Mouse (Mus musculus) testis, postnatal 14 days (tissue): ENCODE data around the gene Dnah14.
A peak's percentile ranks its signal among the peaks of the same experiment; 100 is the strongest.
"Not testable (repeated sequence)": the region's sequence is repeated elsewhere in the genome, so short reads cannot be mapped to it uniquely, and the experiment has no call there.

Experiments
- DNase-seq: peaks from one replicate; pipeline ENCODE4 v3.0.0; 2021; ENCODE audit warnings: low spot score

Dnah14 gene

DNA sequence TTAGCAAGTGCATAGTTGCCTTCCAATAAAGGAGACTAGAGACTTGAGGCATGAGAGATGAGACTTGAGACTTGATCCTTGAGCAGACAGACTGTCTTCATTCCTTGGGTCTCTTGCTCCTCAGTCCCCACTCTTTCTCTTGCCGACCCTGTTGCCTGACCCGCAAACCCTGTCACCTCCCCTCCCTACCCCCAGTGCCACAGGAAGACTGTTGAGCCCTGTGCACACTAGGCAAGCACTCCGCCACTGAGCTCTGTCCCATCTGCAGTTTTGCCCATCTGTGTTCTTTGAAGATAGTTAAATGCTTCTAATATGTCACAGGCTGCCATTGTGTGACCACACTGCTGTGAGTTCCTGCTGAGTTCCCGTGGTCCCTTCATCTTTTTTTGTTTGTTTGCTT is 23.0 kb downstream of the Dnah14 start:
- no peak for DNase-seq

DNA sequence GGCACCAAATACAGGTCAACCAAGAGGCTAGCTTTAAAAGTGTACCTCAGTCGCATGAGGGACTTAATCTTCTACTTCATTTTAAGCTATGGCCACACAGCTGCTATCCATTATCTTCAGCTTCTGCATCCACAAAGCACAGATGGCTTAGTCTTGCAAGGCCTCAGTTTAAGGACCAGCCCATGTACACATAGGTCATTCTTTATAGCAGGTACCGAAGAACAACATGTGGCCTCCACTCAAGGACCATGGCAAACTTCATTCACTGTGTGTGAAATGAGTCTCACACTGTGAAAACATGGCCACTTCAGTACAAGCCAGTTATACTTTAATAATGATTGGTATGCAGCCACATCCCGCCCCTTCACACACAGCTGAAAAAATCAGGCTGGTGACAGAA is 34.8 kb downstream of the Dnah14 start:
- no peak for DNase-seq

DNA sequence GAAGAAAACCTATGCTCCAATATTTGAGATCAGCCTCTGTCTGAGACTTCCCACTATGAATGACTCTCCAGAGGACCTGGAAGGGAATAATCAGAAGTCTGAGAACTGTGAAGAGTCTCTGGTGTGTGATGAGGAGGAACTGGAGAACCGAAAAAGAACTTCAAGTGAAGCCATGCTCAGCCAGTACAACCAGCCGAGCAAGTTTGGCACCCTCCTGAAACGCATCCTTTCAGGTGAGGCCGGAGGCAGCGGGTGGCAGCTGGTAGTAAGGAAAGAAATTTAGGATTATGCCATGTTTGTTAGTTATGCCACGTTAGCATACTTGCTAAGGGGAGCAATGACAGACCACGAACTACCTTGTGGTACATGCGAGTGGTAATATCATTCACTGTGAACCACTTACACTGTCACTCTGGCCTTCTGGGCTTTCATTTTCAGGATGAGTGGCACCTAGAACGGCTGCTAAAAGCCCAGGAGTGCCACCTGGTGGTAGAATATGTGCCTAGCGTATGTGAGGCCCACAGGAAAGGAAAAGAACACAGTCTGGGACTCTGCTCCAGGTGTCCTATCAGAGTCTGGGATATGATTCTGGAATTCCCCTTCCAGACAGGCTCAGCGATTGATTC is 39.6 kb downstream of the Dnah14 start:
- peak; percentile 10 for DNase-seq

DNA sequence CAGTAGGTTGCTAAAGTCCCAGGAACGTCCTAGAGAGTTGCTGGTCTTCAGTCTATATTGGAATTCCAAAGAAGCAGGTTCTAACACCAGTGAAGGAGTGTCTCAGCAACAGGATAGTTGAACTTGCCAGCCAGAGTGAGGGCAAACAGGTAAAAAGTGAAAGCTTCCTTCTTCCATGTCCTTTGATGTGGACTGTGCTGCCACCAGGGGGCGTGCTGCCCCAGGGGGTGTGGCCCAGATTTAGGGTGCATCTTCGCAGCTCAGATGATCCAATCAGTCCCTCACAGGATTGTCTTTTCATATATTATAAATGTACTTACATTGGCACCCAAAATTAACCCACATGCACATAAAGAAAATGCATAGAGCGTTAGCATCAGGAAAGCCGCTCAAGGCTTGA is 41.0 kb downstream of the Dnah14 start:
- no peak for DNase-seq

DNA sequence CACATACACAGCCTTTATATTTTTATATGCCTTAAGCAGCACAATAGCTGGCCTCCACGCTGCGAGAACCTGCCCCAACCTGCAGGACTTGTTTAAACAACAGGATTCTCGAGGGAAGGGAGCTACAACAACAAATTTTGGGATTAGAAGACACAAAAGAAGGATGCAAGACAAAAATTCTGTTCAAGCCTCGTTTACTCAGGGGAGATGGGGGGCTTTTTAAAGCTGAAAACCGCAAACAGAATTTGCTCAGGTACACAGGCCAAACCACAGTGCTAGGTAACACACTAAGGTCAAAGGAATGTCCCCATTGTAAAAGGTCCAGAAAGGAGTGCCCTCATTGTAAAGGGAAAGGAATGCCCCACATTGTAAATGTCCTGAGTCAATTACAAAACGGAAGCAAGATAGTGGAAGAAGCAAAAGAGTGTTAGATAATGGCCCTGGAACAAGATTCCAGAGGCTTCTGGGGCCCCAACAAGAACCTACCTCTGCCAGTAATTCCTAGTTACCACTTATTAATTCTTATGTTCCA is 46.9 kb downstream of the Dnah14 start:
- DNase-seq = no peak

DNA sequence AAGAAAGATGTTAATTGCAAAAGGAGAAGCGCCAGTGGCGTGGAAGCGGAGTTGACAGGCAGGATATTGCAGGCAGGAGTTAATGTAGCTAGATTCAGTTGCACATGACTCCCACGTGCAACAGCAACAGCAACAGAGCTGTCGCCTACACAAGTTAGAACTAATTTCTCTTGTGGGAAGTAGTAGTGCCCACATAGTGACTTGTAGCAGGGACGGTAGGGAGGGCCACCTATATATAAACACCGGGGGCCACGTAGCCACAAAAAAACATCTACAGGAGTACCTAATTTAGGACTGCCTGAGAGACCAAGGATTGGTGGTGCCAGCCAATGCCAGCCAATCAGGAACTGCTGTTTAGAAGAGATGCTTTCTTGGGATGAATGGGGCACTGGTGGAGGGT is 48.5 kb downstream of the Dnah14 start:
- DNase-seq = no peak

DNA sequence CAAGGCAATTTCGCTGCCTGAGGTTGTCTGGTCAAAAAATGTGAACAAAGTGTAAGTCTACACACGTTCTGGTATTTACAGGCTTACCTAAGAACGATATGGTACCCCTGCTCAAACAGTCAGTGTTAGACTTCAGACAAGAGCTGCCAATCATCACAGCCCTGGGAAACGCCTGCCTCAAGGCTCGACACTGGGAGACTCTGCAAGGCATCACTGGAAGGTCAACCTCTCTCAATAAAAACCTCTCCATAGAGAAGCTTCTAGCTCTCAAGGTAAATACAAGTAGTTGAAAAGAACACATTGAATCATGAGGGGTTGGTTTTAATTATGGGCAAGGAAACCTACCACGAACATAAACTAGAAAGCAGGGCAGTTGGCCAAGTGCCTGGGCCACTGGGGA is 51.9 kb downstream of the Dnah14 start:
- no peak for DNase-seq

DNA sequence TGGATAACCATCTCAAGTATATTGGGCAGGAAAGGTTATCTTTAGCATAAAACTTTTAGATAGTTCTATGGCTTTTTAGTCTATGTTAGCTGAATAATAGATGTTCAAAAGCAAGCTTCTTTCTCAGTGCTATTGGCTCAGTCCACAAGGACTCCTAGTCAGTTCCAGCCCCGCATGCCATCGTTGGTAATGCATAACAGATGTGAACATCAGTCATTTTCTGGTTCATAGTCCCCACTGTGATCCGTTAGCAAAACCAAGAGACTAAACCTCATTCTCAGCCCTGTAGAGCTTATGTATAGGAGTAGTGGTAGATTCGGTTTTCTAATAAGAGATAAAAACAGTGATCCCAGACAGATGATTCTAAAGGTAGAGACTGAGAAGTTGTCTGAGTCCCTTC is 55.0 kb downstream of the Dnah14 start:
- no peak for DNase-seq

DNA sequence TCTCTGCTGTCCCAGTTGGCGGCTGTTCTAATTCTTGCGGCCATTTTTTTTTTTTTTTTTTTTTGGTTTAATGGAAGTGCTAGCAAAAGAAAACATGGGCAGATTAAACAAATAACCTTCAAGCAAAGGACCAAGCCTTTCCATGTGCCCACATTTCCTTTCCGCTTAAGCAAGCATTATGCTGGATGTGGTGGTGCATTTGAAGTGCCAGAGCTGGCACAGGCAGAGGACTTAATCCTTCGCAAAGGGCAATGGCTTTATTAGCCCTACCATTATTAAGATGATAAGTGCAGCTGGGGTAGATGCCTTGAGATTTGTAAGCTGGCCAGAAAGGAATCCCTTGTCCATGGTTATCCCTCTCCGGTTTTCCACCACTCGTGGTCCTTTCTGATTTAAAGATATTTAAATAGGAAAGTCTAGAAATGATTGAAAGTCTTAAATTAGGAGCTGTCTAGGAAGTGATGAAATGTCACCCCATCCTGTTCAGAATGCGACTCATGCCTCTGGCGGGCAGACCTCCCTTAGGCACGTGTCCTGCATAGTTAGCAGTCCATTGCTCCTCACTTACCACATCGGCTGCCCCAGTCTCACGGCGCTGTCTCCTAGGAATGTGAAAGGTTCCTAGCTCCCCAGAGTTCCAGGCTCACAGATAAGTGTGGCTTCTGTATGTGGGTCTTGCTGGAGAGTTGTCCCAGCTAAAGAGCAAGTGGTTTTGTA is 61.8 kb downstream of the Dnah14 start:
- DNase-seq = no peak

DNA sequence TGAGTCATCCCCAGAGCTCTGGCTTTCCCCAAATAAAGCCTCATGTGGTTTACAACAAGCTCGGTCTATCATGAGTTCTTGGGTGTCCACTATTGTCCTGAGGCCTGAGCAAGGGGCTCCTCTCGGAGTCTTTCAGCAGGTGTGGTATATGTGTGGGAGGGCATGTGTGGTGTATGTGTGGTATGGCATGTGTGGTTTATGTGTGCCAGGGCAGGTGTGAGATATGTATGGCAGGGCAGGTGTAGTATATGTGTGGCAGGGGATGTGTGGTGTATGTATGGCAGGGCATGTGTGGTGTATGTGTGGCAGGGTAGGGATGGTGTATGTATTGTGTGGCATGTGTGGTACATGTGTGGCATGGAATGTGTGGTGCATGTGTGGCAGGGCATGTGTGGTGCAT is 64.0 kb downstream of the Dnah14 start:
- no peak for DNase-seq

DNA sequence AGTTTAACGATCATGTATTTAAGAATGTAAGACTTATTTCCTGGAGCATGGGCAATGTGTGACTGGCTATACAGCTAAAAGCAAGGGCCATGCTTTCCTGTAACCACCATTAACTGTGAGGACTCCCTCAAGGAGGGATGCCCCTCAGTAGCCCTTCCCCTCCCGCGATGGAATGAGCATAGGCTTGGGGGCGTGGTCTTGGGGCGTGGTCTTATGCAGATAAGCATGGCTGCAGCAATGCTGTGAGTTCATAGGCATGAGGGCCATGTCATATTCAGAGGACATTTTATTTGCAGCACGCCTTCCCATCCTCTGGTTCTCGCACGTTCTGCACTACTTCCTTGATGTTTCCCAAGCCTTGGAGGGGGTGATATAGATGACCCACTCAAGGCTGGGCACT is 71.1 kb downstream of the Dnah14 start:
- no peak for DNase-seq

DNA sequence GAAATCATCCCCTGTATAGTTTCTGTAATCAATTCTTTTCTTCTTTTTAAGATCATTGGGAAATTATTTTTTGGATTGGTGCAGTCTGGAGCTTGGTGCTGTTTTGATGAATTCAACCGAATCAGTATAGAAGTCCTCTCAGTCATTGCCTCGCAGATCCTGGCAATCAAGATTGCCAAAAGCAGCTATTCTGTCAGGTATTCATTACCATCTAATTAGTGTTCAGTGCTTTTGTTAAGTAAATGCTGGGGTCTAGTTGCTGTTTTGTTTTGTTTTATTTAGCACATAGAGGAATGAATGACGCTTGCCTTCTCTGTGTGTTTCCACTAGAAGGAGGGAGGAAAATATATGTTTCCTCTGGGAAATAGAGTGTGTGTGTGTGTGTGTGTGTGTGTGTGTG is 77.1 kb downstream of the Dnah14 start:
- DNase-seq = no peak

DNA sequence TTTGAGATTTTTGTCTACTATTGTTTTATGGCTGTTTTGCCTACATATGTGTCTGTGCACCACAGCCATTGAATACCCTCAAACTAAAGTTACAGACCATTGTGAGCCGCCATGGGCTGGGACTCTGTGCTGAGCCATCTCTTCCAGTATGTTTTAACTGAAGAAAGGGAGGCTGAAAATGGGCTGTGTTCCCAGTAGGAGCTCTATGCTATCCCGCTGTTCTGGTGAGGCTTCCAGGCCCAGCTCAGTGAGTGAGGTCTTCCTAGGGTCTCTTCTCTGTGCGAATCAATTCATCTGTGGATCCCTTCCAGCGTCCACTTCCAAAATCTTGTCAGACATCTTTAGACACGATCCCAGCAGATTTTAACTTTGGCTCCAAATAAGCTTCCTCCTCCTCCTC is 80.1 kb downstream of the Dnah14 start:
- no peak for DNase-seq

DNA sequence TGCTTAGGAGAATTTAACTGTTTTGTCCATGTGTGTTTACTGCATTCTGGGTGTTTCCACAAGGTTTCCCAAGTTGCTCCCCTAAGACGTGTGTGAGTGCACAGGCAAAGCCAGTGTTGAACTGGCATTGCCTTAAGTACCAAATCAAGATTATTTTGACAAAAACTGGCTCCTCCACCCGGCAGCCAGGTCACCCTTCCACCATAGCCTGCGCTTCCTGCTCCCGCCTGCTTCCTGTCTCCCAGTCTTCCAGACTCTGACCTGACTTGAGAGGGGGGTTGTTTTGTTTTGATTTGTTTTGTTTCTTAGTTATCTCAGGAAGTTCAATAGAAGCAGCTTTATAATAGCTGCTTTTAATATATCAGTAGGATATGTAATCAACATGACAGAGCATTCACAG is 90.4 kb downstream of the Dnah14 start:
- DNase-seq = no peak

DNA sequence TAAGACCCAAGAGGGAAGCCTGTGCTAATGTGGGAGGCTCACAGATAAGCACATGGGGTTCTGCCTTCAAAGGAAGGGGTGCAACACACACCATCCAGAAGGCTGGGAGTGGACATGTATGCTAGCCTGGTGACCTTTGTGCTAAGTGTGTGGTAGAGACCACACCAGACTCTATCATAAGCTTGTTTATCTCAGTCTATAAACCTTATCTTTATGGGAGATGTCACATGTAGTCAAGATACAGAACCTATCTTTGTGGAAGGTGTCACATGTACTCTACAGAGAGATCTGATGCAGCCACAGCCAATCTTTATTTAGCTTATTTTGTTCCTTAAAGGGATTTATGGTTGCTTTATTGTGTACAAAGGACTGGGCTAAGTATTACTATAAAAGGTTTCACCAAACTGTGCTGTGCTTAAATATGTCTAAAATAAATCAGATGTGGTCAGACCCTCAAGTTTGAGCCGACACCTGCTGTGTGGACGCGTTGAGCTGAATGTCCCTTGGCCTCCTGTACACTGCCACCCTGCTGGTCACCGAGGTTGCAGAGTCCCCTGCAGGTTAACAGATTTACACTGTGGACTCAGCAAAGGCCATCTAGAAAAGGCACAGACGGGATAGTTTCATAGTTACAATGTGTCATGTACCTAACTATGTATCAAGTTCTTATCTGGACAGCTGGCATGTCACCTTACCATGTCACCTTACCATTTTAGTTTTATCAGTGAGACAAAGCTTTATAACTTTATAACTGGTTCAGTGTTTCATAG is 118.6 kb downstream of the Dnah14 start:
- DNase-seq = no peak

DNA sequence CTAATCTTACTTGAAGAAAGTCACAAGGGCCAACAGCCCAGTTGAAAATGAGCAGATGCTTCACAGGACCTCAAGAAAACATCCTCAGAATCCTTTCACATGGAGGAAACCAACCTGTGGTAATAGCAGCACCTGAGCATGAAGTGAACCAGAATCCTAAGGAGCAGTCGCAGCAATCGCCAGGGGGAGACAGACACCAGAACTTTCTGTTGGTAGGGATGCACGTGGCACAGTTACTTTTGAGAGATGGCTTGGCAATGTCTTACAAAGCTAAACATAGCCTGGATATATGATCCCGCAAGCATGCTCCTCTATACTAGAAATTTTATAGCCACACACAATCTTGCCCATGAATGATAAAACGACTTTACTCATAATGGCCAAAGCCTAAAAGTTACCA is 152.3 kb downstream of the Dnah14 start:
- no peak for DNase-seq

DNA sequence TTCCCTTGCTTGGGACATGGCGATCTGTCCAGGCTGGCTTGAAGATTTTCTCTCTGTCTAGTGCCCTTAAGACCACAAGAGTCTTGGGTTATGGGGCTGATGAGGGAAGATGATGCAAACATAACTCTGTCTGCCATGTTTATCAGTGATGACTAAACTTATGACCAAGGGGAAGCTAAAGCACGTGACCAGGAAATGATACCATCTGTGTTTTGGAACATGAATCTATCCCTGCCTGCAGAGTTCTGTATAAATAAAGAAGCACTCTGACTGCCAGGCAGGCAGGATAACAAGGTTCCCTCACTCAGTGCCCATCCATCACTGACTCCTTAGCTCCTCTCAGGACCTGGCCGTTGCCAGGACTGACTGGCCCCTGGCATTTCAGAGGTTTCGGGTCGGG is 157.2 kb downstream of the Dnah14 start:
- no peak for DNase-seq

DNA sequence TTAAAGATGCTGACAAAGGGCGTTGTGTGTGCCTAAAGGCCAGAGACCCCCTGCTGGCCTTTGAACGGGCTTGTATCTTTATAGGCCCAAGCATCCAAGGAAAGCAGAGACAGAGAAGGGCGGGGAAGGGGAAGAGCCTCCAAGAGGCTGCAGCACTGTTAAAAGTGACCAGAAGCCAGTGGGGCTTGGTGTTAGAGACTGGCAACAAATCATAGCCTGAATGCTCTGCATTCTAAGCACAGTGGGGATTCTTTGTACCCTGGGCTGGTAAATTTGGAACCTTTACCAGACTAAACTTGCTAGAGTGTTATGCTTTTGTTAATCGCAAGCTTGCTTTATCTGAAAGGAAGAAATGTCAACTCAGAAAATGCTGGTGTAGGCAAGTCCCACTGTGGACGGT is 163.9 kb downstream of the Dnah14 start:
- no peak for DNase-seq

DNA sequence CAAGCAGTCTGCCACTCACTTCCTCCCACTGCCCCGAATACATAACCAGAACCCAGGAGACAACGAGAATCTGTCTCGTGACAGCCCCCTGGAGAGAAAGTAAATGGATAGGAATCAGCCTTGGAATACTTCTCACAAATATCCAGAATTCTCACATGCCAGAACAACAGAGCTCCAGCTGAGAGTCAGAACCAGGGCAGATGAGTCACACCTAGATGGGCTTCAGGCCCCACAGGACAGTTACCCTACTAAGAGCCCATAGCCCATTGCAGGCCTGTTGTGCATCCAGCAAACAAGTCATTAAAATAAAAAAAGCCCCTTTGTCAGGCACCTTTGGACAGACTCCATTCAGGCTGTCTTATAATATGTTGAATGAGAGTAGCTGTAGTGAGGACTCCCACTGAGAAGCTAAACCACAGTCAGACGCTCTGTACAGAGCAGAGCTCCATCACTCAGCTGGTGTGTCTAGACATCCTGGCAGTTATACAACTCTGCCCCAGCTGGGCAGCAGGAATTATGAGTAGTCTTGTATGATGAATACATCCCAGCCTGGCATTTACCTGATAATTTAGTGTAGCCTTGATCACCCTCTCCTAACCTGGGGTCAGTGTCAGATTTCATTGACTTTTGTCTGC is 166.0 kb downstream of the Dnah14 start:
- DNase-seq = no peak

DNA sequence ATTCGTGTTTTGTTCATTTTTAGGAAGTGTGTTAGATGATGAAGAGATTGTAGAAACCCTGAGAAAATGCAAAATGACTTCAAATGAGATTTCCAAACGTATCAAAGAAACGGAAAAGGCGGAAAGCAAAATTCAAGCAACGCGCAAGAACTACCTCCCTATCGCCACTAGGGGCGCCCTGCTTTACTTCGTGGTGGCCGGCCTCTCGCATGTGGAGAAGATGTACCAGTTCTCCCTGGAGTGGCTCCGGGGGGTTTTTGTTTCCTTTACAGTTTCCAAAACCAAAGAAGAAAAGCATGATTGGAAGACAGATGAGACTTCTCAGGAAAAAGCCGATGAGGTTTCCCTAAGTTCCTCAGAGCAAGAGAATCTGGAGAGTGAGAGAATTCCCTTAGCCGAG is 193.0 kb downstream of the Dnah14 start:
- DNase-seq = peak; percentile 55

DNA sequence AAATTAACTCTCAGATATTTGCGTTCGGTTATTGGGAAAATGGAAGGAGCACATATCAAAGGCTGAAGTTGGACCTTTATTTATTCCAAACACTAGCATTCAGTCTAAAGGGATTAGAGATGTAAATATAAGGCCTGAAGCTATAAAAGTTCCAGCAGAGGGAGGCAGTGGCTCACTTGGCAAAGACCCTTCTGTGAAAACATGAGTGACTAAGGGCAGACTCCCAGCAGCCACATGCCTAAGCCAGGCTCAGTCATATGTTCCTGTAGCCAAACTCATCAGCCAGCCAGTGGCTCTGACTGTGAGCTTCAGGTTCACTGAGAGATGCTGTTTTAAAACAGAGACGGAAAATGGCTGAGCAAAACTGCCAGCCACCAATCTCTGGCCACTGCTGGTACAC is 195.5 kb downstream of the Dnah14 start:
- DNase-seq = no peak

DNA sequence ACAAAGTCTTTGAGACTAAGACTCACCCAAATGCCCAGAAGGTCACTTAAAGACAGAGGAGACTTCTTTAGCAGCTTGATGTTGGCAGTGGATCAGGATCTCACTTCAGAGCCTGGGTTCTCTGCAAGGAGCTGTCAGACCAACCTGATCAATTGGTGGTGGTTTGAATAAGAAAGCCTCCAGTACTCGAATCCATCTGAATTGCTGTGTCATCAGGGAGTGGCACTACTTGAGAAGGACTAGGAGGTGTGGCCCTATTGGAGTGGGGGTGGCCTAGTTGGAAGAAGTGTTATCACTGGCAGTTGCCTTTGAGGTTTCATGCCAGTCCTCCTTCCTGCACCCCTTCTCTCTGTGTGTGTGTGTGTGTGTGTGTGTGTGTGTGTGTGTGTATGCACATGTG is 200.2 kb downstream of the Dnah14 start:
- DNase-seq = no peak

DNA sequence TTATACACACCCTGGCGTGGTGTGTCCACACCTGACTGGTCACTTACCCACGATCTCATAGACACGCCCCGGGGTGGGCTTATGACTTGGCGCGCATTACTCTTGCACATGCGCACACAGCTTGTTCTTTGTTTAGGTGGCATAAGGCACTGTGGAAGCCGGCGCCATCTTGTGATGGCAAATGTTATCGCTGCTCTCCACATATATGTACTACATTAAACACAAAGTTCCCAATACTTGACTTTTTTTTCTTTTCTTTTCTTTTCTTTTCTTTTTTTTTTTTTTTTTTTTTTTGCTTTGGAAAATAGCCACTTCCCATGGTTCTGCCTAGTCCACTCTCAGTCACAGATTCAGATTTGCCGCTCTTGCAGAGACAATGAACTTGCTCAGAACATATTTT is 206.2 kb downstream of the Dnah14 start:
- not testable (repeated sequence) for DNase-seq
